In genomic region chr7:79880998-79881397, GRCm38 (mm10) we compare ENCODE assay signal across 9 mouse cellular contexts. TPM values are rescaled to one million over a fixed set of nuclear protein-coding genes. Genes with fewer than 3 reads are reported as not detected.
DNase-seq lines count a peak whose midpoint lies in the region; ATAC-seq and TF ChIP-seq lines count a peak whose summit lies in the region.
"Had no signal": no experiment of that assay in that cellular context is flagged by ENCODE, and none has a peak within 500 bp of the region (broad histone marks: within the 10 kb centered on the region; RNA-seq: fewer than 3 reads in every experiment).

No protein-coding gene starts in this region.

- H3K27me3 ChIP-seq in heart, embryonic 10.5 days (ENCODE audit: insufficient read depth, poor library complexity, severe bottlenecking) = no peaks in the 10 kb centered on the region
- H3K27me3 ChIP-seq in ES-Bruce4 (ENCODE audit: control insufficient read depth, insufficient read depth, low read length, poor library complexity, severe bottlenecking) = no peaks in the 10 kb centered on the region
- H3K27me3 ChIP-seq in embryonic facial prominence, embryonic 14.5 days (replicated peaks; ENCODE audit: control insufficient read depth, insufficient read depth, low read length) = no peaks in the 10 kb centered on the region
- H3K27me3 ChIP-seq in forebrain, embryonic 14.5 days (replicated peaks; ENCODE audit: control insufficient read depth, insufficient read depth, low read length) = no peaks in the 10 kb centered on the region
- no peaks in the 10 kb centered on the region for H3K27me3 ChIP-seq in hindbrain, embryonic 14.5 days (ENCODE audit: control insufficient read depth, insufficient read depth, low read length)

- no peak overlapping the region for H3K4me3 ChIP-seq in heart, embryonic 10.5 days
- H3K4me3 ChIP-seq in ES-Bruce4 (ENCODE audit: low read depth, low read length) = no peak overlapping the region
- no peak overlapping the region for H3K4me3 ChIP-seq in embryonic facial prominence, embryonic 14.5 days (ENCODE audit: low read depth, low read length)
- H3K4me3 ChIP-seq in forebrain, embryonic 14.5 days (ENCODE audit: low read depth, low read length) = no peak overlapping the region
- H3K4me3 ChIP-seq in hindbrain, embryonic 14.5 days (replicated peaks; ENCODE audit: low read length) = no peak overlapping the region

- no peak overlapping the region; the same call in 1 of the 2 replicates for H3K27ac ChIP-seq in heart, embryonic 10.5 days
- no peak overlapping the region for H3K27ac ChIP-seq in ES-Bruce4 (ENCODE audit: insufficient read depth, low read length)
- H3K27ac ChIP-seq in embryonic facial prominence, embryonic 14.5 days (replicated peaks; ENCODE audit: low read depth, low read length) = peak overlapping the region; percentile 53
- no peak overlapping the region for H3K27ac ChIP-seq in forebrain, embryonic 14.5 days (ENCODE audit: low read depth, low read length)
- no peak overlapping the region for H3K27ac ChIP-seq in hindbrain, embryonic 14.5 days

- TF ChIP-seq EP300 in ES-Bruce4 (IDR thresholded peaks at IDR 0.05; ENCODE audit: insufficient read depth, low read depth, low read length) = 0 out of 2 replicates have a peak, but pooled peaks have one; percentile 32

- ATAC-seq in embryonic facial prominence, embryonic 14.5 days (ENCODE audit: low read depth) = peak; percentile 68; the same call in 1 of the 2 replicates
- no peak for ATAC-seq in forebrain, embryonic 14.5 days
- no peak for ATAC-seq in hindbrain, embryonic 14.5 days (ENCODE audit: low FRiP score)

- no peak overlapping the region for H3K9ac ChIP-seq in ES-Bruce4 (ENCODE audit: low read depth, poor library complexity, severe bottlenecking)
- H3K9ac ChIP-seq in embryonic facial prominence, embryonic 14.5 days (ENCODE audit: low read depth, low read length) = no peak overlapping the region
- H3K9ac ChIP-seq in forebrain, embryonic 14.5 days (ENCODE audit: low read length) = no peak overlapping the region
- H3K9ac ChIP-seq in hindbrain, embryonic 14.5 days = no peak overlapping the region

- peak; percentile 42 to 65 for DNase-seq in heart, adult 18-20 months
- no peak for DNase-seq in heart, embryonic 10.5 days (ENCODE audit: low spot score)
- peak; percentile 45 for DNase-seq in embryonic facial prominence, embryonic 14.5 days (ENCODE audit: low spot score)
- peak; percentile 42 for DNase-seq in kidney, postnatal 14 days
- DNase-seq in forebrain, embryonic 14.5 days (ENCODE audit: low spot score) = no peak
- no peak for DNase-seq in hindbrain, embryonic 14.5 days (ENCODE audit: low spot score)
- no peak for DNase-seq in natural killer cell, adult 2 months (ENCODE audit: low spot score in 2 of 2)

- no peak for TF ChIP-seq POLR2A in ES-Bruce4 (IDR thresholded peaks at IDR 0.05; ENCODE audit: insufficient read depth, low read length)

- WGBS in heart, embryonic 10.5 days = 27% methylated on average over 3 of the region's 3 CpGs
- 20% methylated on average over 3 of the region's 3 CpGs for WGBS in embryonic facial prominence, embryonic 14.5 days
- WGBS in forebrain, embryonic 14.5 days = 63% methylated on average over 3 of the region's 3 CpGs
- 57% methylated on average over 3 of the region's 3 CpGs for WGBS in hindbrain, embryonic 14.5 days

- TF ChIP-seq CTCF in ES-Bruce4 (IDR thresholded peaks at IDR 0.05; ENCODE audit: low read depth, low read length) = no peak

- peaks cover 6% of the 10 kb centered on the region for H3K4me1 ChIP-seq in heart, embryonic 10.5 days
- no peaks in the 10 kb centered on the region for H3K4me1 ChIP-seq in ES-Bruce4 (ENCODE audit: control insufficient read depth, insufficient read depth, low read length)
- H3K4me1 ChIP-seq in embryonic facial prominence, embryonic 14.5 days (ENCODE audit: control insufficient read depth, insufficient read depth, low read length) = no peaks in the 10 kb centered on the region
- no peaks in the 10 kb centered on the region for H3K4me1 ChIP-seq in forebrain, embryonic 14.5 days (ENCODE audit: control insufficient read depth, insufficient read depth, low read length)
- no peaks in the 10 kb centered on the region for H3K4me1 ChIP-seq in hindbrain, embryonic 14.5 days (replicated peaks; ENCODE audit: control insufficient read depth, insufficient read depth, low read length)

- no peaks in the 10 kb centered on the region for H3K9me3 ChIP-seq in heart, embryonic 10.5 days
- no peaks in the 10 kb centered on the region for H3K9me3 ChIP-seq in ES-Bruce4 (replicated peaks; ENCODE audit: control insufficient read depth, insufficient read depth, low read length, poor library complexity, severe bottlenecking)
- no peaks in the 10 kb centered on the region for H3K9me3 ChIP-seq in embryonic facial prominence, embryonic 14.5 days (ENCODE audit: control insufficient read depth, low read length)
- H3K9me3 ChIP-seq in forebrain, embryonic 14.5 days (replicated peaks; ENCODE audit: control insufficient read depth, low read length) = no peaks in the 10 kb centered on the region
- H3K9me3 ChIP-seq in hindbrain, embryonic 14.5 days (ENCODE audit: control insufficient read depth, low read length) = no peaks in the 10 kb centered on the region

- H3K36me3 ChIP-seq in heart, embryonic 10.5 days = peaks cover 52% of the 10 kb centered on the region
- peaks cover 8% of the 10 kb centered on the region; the same call in 1 of the 2 replicates for H3K36me3 ChIP-seq in ES-Bruce4 (ENCODE audit: control insufficient read depth, insufficient read depth, low read length, poor library complexity, severe bottlenecking)
- H3K36me3 ChIP-seq in embryonic facial prominence, embryonic 14.5 days (ENCODE audit: control insufficient read depth, insufficient read depth, low read length) = peaks cover 17% of the 10 kb centered on the region
- H3K36me3 ChIP-seq in forebrain, embryonic 14.5 days (ENCODE audit: control insufficient read depth, insufficient read depth, low read length) = peaks cover 52% of the 10 kb centered on the region
- peaks cover 66% of the 10 kb centered on the region for H3K36me3 ChIP-seq in hindbrain, embryonic 14.5 days (replicated peaks; ENCODE audit: control insufficient read depth, insufficient read depth)

- H3K4me2 ChIP-seq in embryonic facial prominence, embryonic 14.5 days (ENCODE audit: low read depth, low read length) = no peak overlapping the region
- no peak overlapping the region for H3K4me2 ChIP-seq in forebrain, embryonic 14.5 days (ENCODE audit: low read length)
- no peak overlapping the region for H3K4me2 ChIP-seq in hindbrain, embryonic 14.5 days (replicated peaks)

RNA-seq across cellular contexts. Expression of gene Anpep, which starts 20.1 kb away (rescaled TPM):
- total RNA-seq in heart, adult 18-20 months (2021) = 10 to 100 TPM; 10.5 to 13.0 TPM
- polyA plus RNA-seq in heart, embryonic 10.5 days (2016; fragmentation: Nextera tagmentation; extraction: Ambion mirVana) = 6.8 and 8.3 TPM in 2 replicates
- polyA plus RNA-seq in ES-Bruce4 (2011; ENCODE audit: insufficient read depth, insufficient read length, low read depth, missing spikeins) = 9.7 and 10.4 TPM in 2 replicates
- 20.8 and 30.5 TPM in 2 replicates for polyA plus RNA-seq in embryonic facial prominence, embryonic 14.5 days (2014; fragmentation: Nextera tagmentation; extraction: Ambion mirVana)
- 2.7 and 4.2 TPM in 2 replicates for polyA plus RNA-seq in forebrain, embryonic 14.5 days (2014; fragmentation: Nextera tagmentation; extraction: Ambion mirVana)
- 4.2 and 6.6 TPM in 2 replicates for polyA plus RNA-seq in hindbrain, embryonic 14.5 days (2014; fragmentation: Nextera tagmentation; extraction: Ambion mirVana)

RNA-seq across cellular contexts. Expression of gene Ap3s2, which starts 39.5 kb away (rescaled TPM):
- 10 to 100 TPM; 24.7 to 25.7 TPM for total RNA-seq in heart, adult 18-20 months (2021)
- 37.7 and 41.3 TPM in 2 replicates for polyA plus RNA-seq in heart, embryonic 10.5 days (2016; fragmentation: Nextera tagmentation; extraction: Ambion mirVana)
- polyA plus RNA-seq in ES-Bruce4 (2011; ENCODE audit: insufficient read depth, insufficient read length, low read depth, missing spikeins) = 61.0 and 61.2 TPM in 2 replicates
- polyA plus RNA-seq in embryonic facial prominence, embryonic 14.5 days (2014; fragmentation: Nextera tagmentation; extraction: Ambion mirVana) = 30.0 and 31.9 TPM in 2 replicates
- polyA plus RNA-seq in forebrain, embryonic 14.5 days (2014; fragmentation: Nextera tagmentation; extraction: Ambion mirVana) = 50.5 and 52.5 TPM in 2 replicates
- polyA plus RNA-seq in hindbrain, embryonic 14.5 days (2014; fragmentation: Nextera tagmentation; extraction: Ambion mirVana) = 46.4 and 49.0 TPM in 2 replicates

RNA-seq across cellular contexts. Expression of gene Arpin, which starts 54.2 kb away (rescaled TPM):
- total RNA-seq in heart, adult 18-20 months (2021) = 10 to 100 TPM in 1 of 2 experiments, 1 to 10 TPM in 1; 9.7 to 10.6 TPM
- 26.0 and 30.0 TPM in 2 replicates for polyA plus RNA-seq in heart, embryonic 10.5 days (2016; fragmentation: Nextera tagmentation; extraction: Ambion mirVana)
- polyA plus RNA-seq in ES-Bruce4 (2011; ENCODE audit: insufficient read depth, insufficient read length, low read depth, missing spikeins) = 2.3 and 2.4 TPM in 2 replicates
- 22.1 and 23.6 TPM in 2 replicates for polyA plus RNA-seq in embryonic facial prominence, embryonic 14.5 days (2014; fragmentation: Nextera tagmentation; extraction: Ambion mirVana)
- 16.0 and 17.3 TPM in 2 replicates for polyA plus RNA-seq in forebrain, embryonic 14.5 days (2014; fragmentation: Nextera tagmentation; extraction: Ambion mirVana)
- 18.7 and 19.8 TPM in 2 replicates for polyA plus RNA-seq in hindbrain, embryonic 14.5 days (2014; fragmentation: Nextera tagmentation; extraction: Ambion mirVana)
- total RNA-seq: megakaryocyte, adult 5-6 weeks had no signal

Comparison
In these comparisons a context has a peak if more than half of its experiments do, and no peak if none do; other contexts are left out.
1. DNase-seq: peak in heart, adult 18-20 months (2 of 2), embryonic facial prominence, embryonic 14.5 days (single experiment) and kidney, postnatal 14 days (single experiment); none in heart, embryonic 10.5 days (single experiment), forebrain, embryonic 14.5 days (single experiment), hindbrain, embryonic 14.5 days (single experiment) and natural killer cell, adult 2 months (0 of 2).